Mouse (Mus musculus) midbrain, postnatal 0 days (tissue): Measurements from ENCODE around the gene Sp3. TPM values are rescaled to one million over a fixed set of nuclear protein-coding genes. Genes with fewer than 3 reads are reported as not detected.

Experiments used
- ATAC-seq: fragments of 200-750 bp; cut with Nextera tagmentation; 2 replicates; pipeline ENCODE4 v1.8.0; 2017; ENCODE audit warnings: moderate number of reproducible peaks, mild to moderate bottlenecking, moderate TSS enrichment, moderate library complexity; ENCODE audit not compliant: low FRiP score
- DNase-seq: peaks from one replicate; pipeline ENCODE4 v3.0.0-alpha.2; 2015; ENCODE audit warnings: low spot score
- H3K27ac ChIP-seq: fragments of 300-500 bp; sonication (generic); 2 replicates; pipeline ENCODE4 v1.5.1; 2014; ENCODE audit warnings: low read depth, mild to moderate bottlenecking, low read length, mixed read lengths
- H3K27me3 ChIP-seq: fragments of 300-500 bp; sonication (generic); 2 replicates; pipeline ENCODE4 v1.6.1; 2014; ENCODE audit warnings: low read length, control low read depth, mixed read lengths; ENCODE audit not compliant: insufficient read depth
- H3K36me3 ChIP-seq: fragments of 300-500 bp; sonication (generic); 2 replicates; pipeline ENCODE4 v1.6.1; 2014; ENCODE audit warnings: low read length, control low read depth, mixed read lengths; ENCODE audit not compliant: insufficient read depth
- H3K4me1 ChIP-seq: fragments of 300-500 bp; sonication (generic); 2 replicates; pipeline ENCODE4 v1.6.1; 2014; ENCODE audit warnings: mild to moderate bottlenecking, control low read depth, antibody characterized with exemption, low read length, mixed read lengths; ENCODE audit not compliant: insufficient read depth
- H3K4me2 ChIP-seq: fragments of 300-500 bp; sonication (generic); 2 replicates; pipeline ENCODE4 v1.6.1; 2014; ENCODE audit warnings: low read depth, mild to moderate bottlenecking, low read length, mixed read lengths; ENCODE audit not compliant: poor library complexity, severe bottlenecking
- H3K4me3 ChIP-seq: fragments of 300-500 bp; sonication (generic); 2 replicates; pipeline ENCODE4 v1.5.1; 2014; ENCODE audit warnings: low read depth, mild to moderate bottlenecking, low read length, moderate library complexity
- H3K9ac ChIP-seq: fragments of 300-500 bp; sonication (generic); replicated peaks from 2 replicates; pipeline ENCODE4 v1.6.1; 2014; ENCODE audit warnings: mild to moderate bottlenecking, low read length, moderate library complexity, mixed read lengths; ENCODE audit not compliant: poor library complexity, severe bottlenecking
- H3K9me3 ChIP-seq: fragments of 300-500 bp; sonication (generic); 2 replicates; pipeline ENCODE4 v1.6.1; 2016; ENCODE audit warnings: low read length, control low read depth
- CTCF ChIP-seq: IDR thresholded peaks from 2 replicates; pipeline ENCODE4 v1.5.1; 2016; ENCODE audit warnings: antibody characterized with exemption, mild to moderate bottlenecking
- WGBS: fragments of 180-500 bp; shearing (Covaris S2); extraction: QIAGEN DNeasy Blood & Tissue Kit; methylation state at CpG from one replicate; pipeline ENCODE4 v1.1.7; 2014; 5-methylcytosine and 5-hydroxymethylcytosine counted together
- polyA plus RNA-seq: library from polyadenylated mRNA; unstranded; fragments of >200 nt; fragmentation: Nextera tagmentation; extraction: Ambion mirVana; gene quantifications from 2 replicates; pipeline ENCODE4 v1.2.1, GENCODE M21; 2015
- total RNA-seq: library from RNA; depleted of rRNA; stranded (reverse); fragments of >200 nt; gene quantifications from 2 replicates; pipeline ENCODE4 v1.2.3, GENCODE M21; 2014

Gene Sp3
- total and polyA plus RNA-seq, 2 experiments from 2014 or later, result 23.4 to 73.3 TPM

- peak; percentile 89 for DNase-seq
- H3K36me3 ChIP-seq, result no peaks in the 10 kb centered on the region
- H3K4me1 ChIP-seq, result 0 out of 2 replicates have a peak, but pooled peaks cover 4% of the 10 kb centered on the region
- H3K27me3 ChIP-seq, result no peaks in the 10 kb centered on the region
- peak; percentile 79 for ATAC-seq
- no peaks in the 10 kb centered on the region for H3K9me3 ChIP-seq
- peak overlapping the region; percentile 98 for H3K4me3 ChIP-seq
- WGBS, result under 1% methylated on average over 14 of the region's 54 CpGs
- peak overlapping the region; percentile 100 for H3K27ac ChIP-seq
- TF ChIP-seq CTCF, result no peak
- H3K4me2 ChIP-seq, result peak overlapping the region; percentile 57
- H3K9ac ChIP-seq, result peak overlapping the region; percentile 100
Measured at GRCm38 (mm10) chr2:72979659-72980071, 581 bp downstream of the Sp3 start.

- no peak for TF ChIP-seq CTCF
- no peaks in the 10 kb centered on the region for H3K9me3 ChIP-seq
- H3K4me1 ChIP-seq, result 0 out of 2 replicates have a peak, but pooled peaks cover 4% of the 10 kb centered on the region
- peak overlapping the region; percentile 100 for H3K9ac ChIP-seq
- peak overlapping the region; percentile 100 for H3K27ac ChIP-seq
- H3K36me3 ChIP-seq, result no peaks in the 10 kb centered on the region
- peak overlapping the region; percentile 57 for H3K4me2 ChIP-seq
- H3K4me3 ChIP-seq, result peak overlapping the region; percentile 98
- under 1% methylated on average over 45 of the region's 107 CpGs for WGBS
- peak; percentile 84 for DNase-seq
- peak; percentile 73 for ATAC-seq
- H3K27me3 ChIP-seq, result no peaks in the 10 kb centered on the region
Measured at GRCm38 (mm10) chr2:72978901-72979658, 1.2 kb downstream of the Sp3 start.

- Histone ChIP-seq H3K27me3 (no peaks in the 10 kb centered on the region), H3K9ac (peak overlapping the region; percentile 100), H3K36me3 (no peaks in the 10 kb centered on the region), H3K4me2 (peak overlapping the region; percentile 57), H3K4me1 (0 out of 2 replicates have a peak, but pooled peaks cover 4% of the 10 kb centered on the region), H3K27ac (peak overlapping the region; percentile 100), H3K9me3 (no peaks in the 10 kb centered on the region), H3K4me3 (peak overlapping the region; percentile 98)
- peak; percentile 21; the same call in 1 of the 2 replicates for ATAC-seq
- TF ChIP-seq CTCF, result peak; percentile 73
- DNase-seq, result peak; percentile 80
- under 1% methylated on average over 37 of the region's 38 CpGs for WGBS
Measured at GRCm38 (mm10) chr2:72978473-72978872, 1.8 kb downstream of the Sp3 start.

- Histone ChIP-seq H3K36me3 (no peaks in the 10 kb centered on the region), H3K27me3 (no peaks in the 10 kb centered on the region), H3K27ac (no peak overlapping the region), H3K4me1 (0 out of 2 replicates have a peak, but pooled peaks cover 4% of the 10 kb centered on the region), H3K9ac (no peak overlapping the region), H3K4me2 (0 out of 2 replicates have a peak overlapping the region, but pooled peaks have one; percentile 7), H3K4me3 (no peak overlapping the region), H3K9me3 (no peaks in the 10 kb centered on the region)
- no peak for DNase-seq
- no peak for TF ChIP-seq CTCF
- ATAC-seq, result no peak
- WGBS, result 74% methylated on average over 1 of the region's 1 CpGs
Measured at GRCm38 (mm10) chr2:72977272-72977671, 3.0 kb downstream of the Sp3 start.

GRCm38 (mm10) chr2:72976036-72976435 lies 4.2 kb downstream of the Sp3 start:
- TF ChIP-seq CTCF, result no peak
- H3K4me2 ChIP-seq, result no peak overlapping the region
- DNase-seq (no peak), ATAC-seq (no peak)
- no peak overlapping the region for H3K27ac ChIP-seq
- no peaks in the 10 kb centered on the region for H3K27me3 ChIP-seq
- H3K4me1 ChIP-seq, result 0 out of 2 replicates have a peak, but pooled peaks cover 4% of the 10 kb centered on the region
- H3K36me3 ChIP-seq, result no peaks in the 10 kb centered on the region
- H3K9me3 ChIP-seq, result no peaks in the 10 kb centered on the region
- no peak overlapping the region for H3K9ac ChIP-seq
- no peak overlapping the region for H3K4me3 ChIP-seq

- TF ChIP-seq CTCF, result no peak
- no peaks in the 10 kb centered on the region for H3K27me3 ChIP-seq
- no peak for ATAC-seq
Measured at GRCm38 (mm10) chr2:72970831-72971230, 9.4 kb downstream of the Sp3 start.

More at GRCm38 (mm10) chr2:72970831-72971230, 9.4 kb downstream of the Sp3 start:
- H3K9ac ChIP-seq, result no peak overlapping the region
- peaks cover 14% of the 10 kb centered on the region; the same call in 1 of the 2 replicates for H3K36me3 ChIP-seq
- H3K4me2 ChIP-seq, result no peak overlapping the region
- WGBS, result 95% methylated on average over 6 of the region's 6 CpGs
- no peaks in the 10 kb centered on the region for H3K9me3 ChIP-seq
- no peak overlapping the region for H3K27ac ChIP-seq
- 0 out of 2 replicates have a peak, but pooled peaks cover under 1% of the 10 kb centered on the region for H3K4me1 ChIP-seq
- DNase-seq, result no peak
- no peak overlapping the region for H3K4me3 ChIP-seq
